Mouse (Mus musculus) lung, postnatal 14 days (tissue): ENCODE measurements at regions not wholly inside any gene's neighbourhood (a gene's known extent, or its start where the extent isn't known, plus 50 kb on each side); places are given as distances from the start of the nearest gene placed in this dataset.

ENCODE experiments used
- DNase-seq: peaks from one replicate; pipeline ENCODE4 v3.0.0; 2021

DNA sequence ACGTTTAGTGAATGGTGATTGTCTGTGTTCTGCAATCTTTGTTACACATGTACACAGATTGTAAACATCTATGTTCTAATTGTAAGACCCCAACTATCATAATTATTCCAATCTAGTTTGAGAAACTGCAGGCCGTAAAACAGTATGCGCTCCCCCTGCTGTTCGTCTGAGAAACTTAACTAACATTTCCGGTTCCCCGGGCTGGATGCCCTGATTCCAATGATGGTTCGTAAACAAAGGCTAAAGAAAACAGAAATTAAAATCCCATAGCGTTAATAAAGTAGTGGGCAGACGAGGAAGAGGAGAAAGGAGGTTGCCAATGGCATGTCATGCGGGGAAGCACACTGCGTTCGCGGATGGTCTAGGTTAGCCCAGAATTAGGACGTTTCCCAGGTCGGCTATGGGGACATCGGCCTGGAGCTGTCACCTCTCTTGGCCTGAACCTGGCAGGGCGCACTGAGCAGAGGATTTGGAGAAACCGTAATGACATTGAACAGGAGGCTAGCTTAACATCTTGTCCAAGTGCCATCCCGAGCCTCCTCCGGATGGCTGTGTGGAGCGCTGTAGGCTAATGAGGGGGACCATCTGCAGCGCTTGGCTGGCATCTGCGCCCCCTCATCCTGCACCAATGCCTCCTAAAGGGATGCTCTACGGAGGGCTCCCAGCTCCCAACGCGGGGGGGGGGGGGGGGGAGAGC, 55.7 kb upstream of the Hnrnpa3 start:
- DNase-seq, result peak; percentile 62

DNA sequence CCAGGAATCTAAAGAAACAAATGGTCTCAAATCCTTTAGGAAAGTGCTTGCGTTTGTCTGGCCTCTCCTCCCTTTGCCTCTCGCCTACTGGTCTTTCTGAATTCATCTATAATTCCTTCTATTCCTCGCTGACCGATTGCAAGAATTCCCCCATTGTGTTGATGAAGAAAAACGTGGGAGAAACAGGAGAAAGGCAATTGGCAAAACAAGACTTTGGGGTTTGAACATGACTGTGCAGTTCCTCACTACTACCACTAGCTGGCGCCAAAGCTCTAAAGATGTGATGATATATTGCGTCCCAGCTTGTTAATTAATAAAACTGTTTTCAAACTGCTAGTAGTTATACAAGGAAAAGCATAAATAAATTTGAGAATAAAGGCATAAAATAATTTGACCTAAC, 53.4 kb upstream of the Hnrnpa3 start:
- DNase-seq, result peak; percentile 66

DNA sequence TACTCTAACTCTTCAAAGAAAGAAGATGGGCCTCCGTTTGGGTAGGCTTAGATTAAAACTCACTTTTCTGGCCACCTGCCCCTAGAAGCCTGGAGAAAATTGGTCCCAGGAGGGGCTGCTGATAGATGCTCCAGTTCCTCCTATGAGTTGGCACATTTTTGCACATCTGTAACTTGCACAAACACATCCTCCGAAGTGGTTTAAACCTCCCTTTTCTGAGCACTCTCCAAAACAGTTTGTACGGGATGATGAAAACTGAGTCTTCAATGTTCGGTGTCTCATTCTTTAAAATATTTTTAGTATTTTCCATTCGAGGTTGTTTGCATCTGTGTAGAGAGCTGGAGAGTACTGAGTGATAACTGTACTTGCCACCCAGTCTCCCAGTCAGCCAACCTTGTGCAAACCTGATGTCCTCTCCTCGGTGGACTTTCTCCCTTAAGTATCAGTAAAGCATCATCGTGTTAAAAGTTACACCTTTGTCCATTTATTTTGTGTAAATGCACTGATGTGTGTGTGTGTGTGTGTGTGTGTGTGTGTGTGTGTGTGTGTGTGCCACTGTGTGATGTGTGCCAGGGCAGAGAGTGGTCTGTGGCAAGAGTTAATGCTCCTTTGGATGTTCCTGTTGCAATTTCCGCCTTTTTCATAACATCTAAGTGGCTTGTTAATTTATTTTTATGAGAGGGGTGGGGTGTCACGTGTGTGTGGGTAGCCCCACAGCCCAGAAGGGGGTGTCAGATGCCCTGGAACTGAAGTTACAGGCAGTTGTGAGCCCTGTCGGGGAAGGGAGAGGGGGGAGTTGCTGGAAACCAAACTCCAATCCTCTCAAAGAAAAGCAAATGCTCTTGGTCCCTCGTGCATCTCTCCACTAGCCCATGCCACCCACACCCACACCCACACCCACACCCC, 51.8 kb upstream of the Hnrnpa3 start:
- no peak for DNase-seq

DNA sequence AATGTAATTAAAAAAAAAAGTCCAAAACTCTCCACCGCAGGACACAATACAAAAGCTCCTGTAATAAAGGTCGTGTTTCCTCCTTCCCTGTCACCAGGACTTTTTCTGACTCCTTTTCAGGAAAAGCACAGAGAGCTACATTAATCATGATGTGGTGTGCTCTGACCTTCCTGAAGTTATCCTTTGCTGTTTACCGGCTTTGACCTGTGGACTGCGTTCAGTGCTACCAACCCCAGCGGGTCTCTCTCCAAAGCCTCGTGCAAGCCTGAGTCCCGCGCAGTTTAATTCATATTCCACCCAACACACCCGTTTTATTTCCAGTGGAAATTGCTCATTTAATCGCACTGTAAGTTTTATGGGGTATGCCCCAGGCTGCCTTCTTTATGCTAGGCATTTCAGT, 51.1 kb upstream of the Hnrnpa3 start:
- DNase-seq, result no peak

DNA sequence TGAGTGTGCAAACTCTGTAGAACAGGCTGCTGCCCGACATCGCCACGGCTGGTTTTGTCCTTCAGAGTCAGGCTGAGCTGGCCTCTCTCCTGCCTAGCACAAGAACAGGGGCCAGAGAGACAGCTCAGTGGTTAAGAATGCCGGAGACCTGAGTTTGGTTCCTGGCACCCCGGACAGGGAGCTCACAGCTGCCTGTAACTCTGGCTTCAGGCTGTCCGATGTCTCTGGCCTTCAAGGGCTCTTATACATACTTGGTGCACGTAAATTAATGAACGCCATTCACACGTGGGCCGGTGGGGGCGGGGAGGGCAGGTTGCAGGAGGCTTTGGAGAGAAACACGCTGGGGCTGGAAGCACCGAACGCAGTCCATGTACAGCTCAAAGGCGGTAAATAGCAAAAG, 50.6 kb upstream of the Hnrnpa3 start:
- DNase-seq, result peak; percentile 34

DNA sequence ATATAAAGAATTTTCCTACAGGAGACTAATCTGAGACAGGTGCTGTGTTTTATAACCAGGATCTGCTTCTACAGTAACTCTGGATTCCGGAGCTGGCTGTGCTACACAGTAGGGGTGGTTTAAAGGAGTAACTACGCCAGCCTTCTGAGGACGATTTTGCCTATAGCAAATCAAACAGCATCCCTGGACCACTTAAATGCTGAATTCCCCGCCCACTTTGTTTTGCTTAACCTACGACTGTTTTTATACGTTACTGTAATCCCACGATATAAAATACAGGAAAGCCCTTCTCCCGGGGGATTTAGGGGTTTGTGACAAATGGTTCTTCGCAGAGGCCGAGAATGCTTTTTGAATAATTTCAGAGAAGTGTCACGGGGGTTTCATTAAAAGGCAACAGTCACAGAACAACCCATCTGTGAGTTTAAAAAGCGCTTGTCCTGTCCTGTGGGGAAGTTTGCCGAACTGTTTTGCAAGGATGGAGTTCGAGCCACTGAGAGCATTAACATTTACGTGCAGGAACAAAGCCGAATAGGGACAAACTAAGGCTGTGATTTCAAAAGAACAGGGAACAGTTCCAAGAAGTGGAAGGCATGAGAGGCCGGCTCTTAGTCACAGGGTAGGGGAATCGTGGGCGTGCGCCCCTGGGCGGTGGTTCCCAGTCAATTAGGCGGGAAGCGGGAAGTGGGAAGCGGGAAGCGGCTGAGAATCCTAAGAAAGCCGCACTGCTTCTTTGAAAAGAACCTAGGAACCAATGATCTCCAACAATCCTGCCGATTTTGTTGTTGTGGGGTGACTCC, 49.7 kb upstream of the Hnrnpa3 start:
- DNase-seq, result peak; percentile 54
